Mouse (Mus musculus): ENCODE data around the gene Lmf1. TPM values are rescaled to one million over a fixed set of nuclear protein-coding genes. Genes with fewer than 3 reads are reported as not detected.

Gene Lmf1
- polyA plus RNA-seq, 1 experiment from 2014 or later: 25.2 TPM

- Histone ChIP-seq H3K36me3 (peaks cover 10% of the 10 kb centered on the region), H3K27ac (peak overlapping the region; percentile 17; the same call in 1 of the 2 replicates), H3K27me3 (replicated peaks) (no peaks in the 10 kb centered on the region), H3K4me2 (replicated peaks) (0 out of 2 replicates have a peak overlapping the region, but pooled peaks have one; percentile 18), H3K4me3 (no peak overlapping the region), H3K9ac (no peak overlapping the region), H3K9me3 (no peaks in the 10 kb centered on the region), H3K4me1 (peaks cover 37% of the 10 kb centered on the region)
- WGBS: 18% methylated on average over 8 of the region's 8 CpGs
- peak; percentile 59 for ATAC-seq (ENCODE audit: low FRiP score, low read depth)
These were observed 56.5 kb downstream of the Lmf1 start for GRCm38 (mm10) chr17:25635387-25635786.

DNA sequence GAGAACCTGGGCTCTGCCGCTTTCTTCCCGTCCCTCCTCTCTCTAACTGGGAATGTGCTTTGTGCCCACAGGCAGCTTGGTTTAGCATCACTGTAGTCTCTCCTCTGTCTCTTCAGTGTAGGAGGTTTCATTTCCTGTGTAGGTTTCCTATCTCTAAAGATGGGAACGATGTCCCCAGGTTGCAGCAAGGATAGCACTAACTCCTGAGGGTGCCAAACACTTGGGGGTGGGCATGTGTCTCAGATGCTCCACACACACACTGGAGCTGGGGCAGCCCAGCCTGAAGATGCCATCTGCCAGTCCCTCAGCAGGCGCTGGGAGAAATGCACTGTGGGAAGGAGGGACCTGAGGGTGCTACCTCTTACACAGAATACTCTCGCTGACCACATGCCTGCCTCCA is 56.9 kb downstream of the Lmf1 start:
- Histone ChIP-seq H3K4me2 (replicated peaks) (no peak overlapping the region), H3K27me3 (replicated peaks) (no peaks in the 10 kb centered on the region), H3K27ac (peak overlapping the region; percentile 17; the same call in 1 of the 2 replicates), H3K9me3 (no peaks in the 10 kb centered on the region), H3K36me3 (peaks cover 10% of the 10 kb centered on the region), H3K4me1 (peaks cover 37% of the 10 kb centered on the region), H3K9ac (no peak overlapping the region), H3K4me3 (no peak overlapping the region)
- 72% methylated on average over 5 of the region's 5 CpGs for WGBS
- ATAC-seq (ENCODE audit: low FRiP score, low read depth): no peak

DNA sequence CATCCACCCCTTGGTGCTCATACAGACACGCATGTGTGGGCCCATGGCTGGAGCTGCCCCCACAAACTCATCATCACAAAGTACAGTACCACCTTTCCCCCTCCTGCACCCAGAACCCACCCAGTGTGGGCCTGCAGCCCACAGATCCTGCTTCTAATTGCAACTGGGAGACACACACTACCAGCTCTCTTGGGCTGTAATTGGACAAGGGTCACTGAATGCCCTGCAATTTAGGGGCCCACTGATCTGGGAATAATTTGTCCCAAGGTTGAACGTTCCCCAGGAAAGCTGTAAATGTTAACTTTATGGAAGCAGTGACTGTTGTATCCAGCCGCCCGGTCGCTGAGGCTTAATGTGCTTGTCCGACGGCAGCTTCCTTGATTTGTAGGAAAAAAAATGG is 59.1 kb downstream of the Lmf1 start:
- Histone ChIP-seq H3K27ac (no peak overlapping the region), H3K27me3 (replicated peaks) (no peaks in the 10 kb centered on the region), H3K4me3 (no peak overlapping the region), H3K9ac (no peak overlapping the region), H3K9me3 (no peaks in the 10 kb centered on the region), H3K4me1 (peaks cover 39% of the 10 kb centered on the region), H3K36me3 (peaks cover 3% of the 10 kb centered on the region; the same call in 1 of the 2 replicates), H3K4me2 (replicated peaks) (no peak overlapping the region)
- WGBS: 39% methylated on average over 7 of the region's 7 CpGs
- ATAC-seq (ENCODE audit: low FRiP score, low read depth): no peak

DNA sequence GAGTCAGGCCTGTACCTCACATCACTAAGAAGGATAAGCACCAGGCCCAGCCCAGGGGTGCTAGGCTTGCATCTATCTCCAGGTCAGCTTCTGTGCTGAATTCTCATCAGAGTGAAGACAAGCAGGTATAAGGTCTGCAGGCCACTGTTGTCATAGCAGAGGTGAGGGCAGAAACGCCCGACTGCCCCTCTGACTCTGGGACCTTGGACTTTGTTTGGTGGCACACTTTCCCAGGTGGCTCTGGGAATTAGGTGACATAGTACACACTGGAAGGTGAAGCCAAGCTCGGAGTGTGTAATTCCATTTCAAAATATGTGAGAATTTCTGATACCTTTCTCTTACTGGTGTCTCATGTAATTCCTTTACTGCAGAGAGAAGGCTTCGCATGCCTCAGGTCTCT is 59.6 kb downstream of the Lmf1 start:
- no peak overlapping the region for H3K4me2 ChIP-seq (replicated peaks)
- no peak for ATAC-seq (ENCODE audit: low FRiP score, low read depth)
- H3K27ac ChIP-seq: no peak overlapping the region
- 85% methylated on average over 4 of the region's 4 CpGs for WGBS
- no peaks in the 10 kb centered on the region for H3K27me3 ChIP-seq (replicated peaks)
- peaks cover 2% of the 10 kb centered on the region; the same call in 1 of the 2 replicates for H3K36me3 ChIP-seq
- H3K4me3 ChIP-seq: no peak overlapping the region
- peaks cover 44% of the 10 kb centered on the region for H3K4me1 ChIP-seq
- no peaks in the 10 kb centered on the region for H3K9me3 ChIP-seq
- H3K9ac ChIP-seq: no peak overlapping the region

- H3K27ac ChIP-seq: no peak overlapping the region
- peaks cover 30% of the 10 kb centered on the region for H3K4me1 ChIP-seq
- WGBS: 62% methylated on average over 4 of the region's 4 CpGs
These were observed 62.1 kb downstream of the Lmf1 start for GRCm38 (mm10) chr17:25640956-25641355.

DNA sequence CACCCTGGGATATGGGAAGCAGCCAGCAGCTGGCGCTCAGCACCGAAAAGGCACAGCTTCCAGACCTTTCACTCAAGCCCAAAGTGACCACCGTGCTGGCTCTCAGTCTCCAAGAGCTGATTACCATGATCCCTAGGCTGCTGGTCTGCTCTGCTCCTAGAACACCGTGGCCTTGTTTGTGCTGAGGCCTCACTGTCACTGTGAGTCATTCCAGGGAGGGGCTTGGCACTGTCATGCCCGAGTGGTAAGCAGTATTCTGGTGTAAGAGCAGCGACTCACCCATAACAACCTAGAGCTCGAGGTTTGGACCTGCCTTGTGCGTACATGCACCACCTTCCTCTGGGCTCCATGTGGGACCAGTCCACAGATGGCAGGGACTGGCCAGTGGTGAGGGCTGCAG is 63.1 kb downstream of the Lmf1 start:
- Histone ChIP-seq H3K9ac (no peak overlapping the region), H3K4me1 (peaks cover 27% of the 10 kb centered on the region), H3K27ac (no peak overlapping the region), H3K9me3 (no peaks in the 10 kb centered on the region), H3K27me3 (replicated peaks) (no peaks in the 10 kb centered on the region), H3K4me3 (no peak overlapping the region), H3K36me3 (no peaks in the 10 kb centered on the region), H3K4me2 (replicated peaks) (no peak overlapping the region)
- WGBS: 80% methylated on average over 8 of the region's 8 CpGs
- no peak for ATAC-seq (ENCODE audit: low FRiP score, low read depth)

More at GRCm38 (mm10) chr17:25640956-25641355, 62.1 kb downstream of the Lmf1 start:
- Histone ChIP-seq H3K9ac (no peak overlapping the region), H3K4me2 (replicated peaks) (no peak overlapping the region), H3K4me3 (no peak overlapping the region), H3K27me3 (replicated peaks) (no peaks in the 10 kb centered on the region), H3K36me3 (no peaks in the 10 kb centered on the region; the same call in 1 of the 2 replicates), H3K9me3 (no peaks in the 10 kb centered on the region)
- ATAC-seq (ENCODE audit: low FRiP score, low read depth): no peak

- WGBS: 46% methylated on average over 13 of the region's 13 CpGs
- H3K4me1 ChIP-seq: peaks cover 25% of the 10 kb centered on the region
These were observed 64.8 kb downstream of the Lmf1 start for GRCm38 (mm10) chr17:25643517-25644294.

GRCm38 (mm10) chr17:25644761-25645160 is 65.9 kb downstream of the Lmf1 start:
- H3K4me2 ChIP-seq (replicated peaks): no peak overlapping the region
- no peak overlapping the region for H3K9ac ChIP-seq
- no peak for ATAC-seq (ENCODE audit: low FRiP score, low read depth)
- no peak overlapping the region for H3K4me3 ChIP-seq
- H3K36me3 ChIP-seq: peaks cover 8% of the 10 kb centered on the region
- no peaks in the 10 kb centered on the region for H3K9me3 ChIP-seq
- 96% methylated on average over 3 of the region's 3 CpGs for WGBS
- peaks cover 25% of the 10 kb centered on the region for H3K4me1 ChIP-seq
- no peak overlapping the region for H3K27ac ChIP-seq
- no peaks in the 10 kb centered on the region for H3K27me3 ChIP-seq (replicated peaks)

More at GRCm38 (mm10) chr17:25643517-25644294, 64.8 kb downstream of the Lmf1 start:
- Histone ChIP-seq H3K36me3 (no peaks in the 10 kb centered on the region; the same call in 1 of the 2 replicates), H3K4me3 (no peak overlapping the region), H3K27me3 (replicated peaks) (no peaks in the 10 kb centered on the region), H3K9ac (no peak overlapping the region), H3K4me2 (replicated peaks) (no peak overlapping the region), H3K9me3 (no peaks in the 10 kb centered on the region), H3K27ac (no peak overlapping the region)
- no peak for ATAC-seq (ENCODE audit: low FRiP score, low read depth)

- WGBS: 89% methylated on average over 9 of the region's 9 CpGs
- Histone ChIP-seq H3K4me1 (peaks cover 25% of the 10 kb centered on the region), H3K9ac (no peak overlapping the region), H3K4me3 (no peak overlapping the region), H3K4me2 (replicated peaks) (no peak overlapping the region), H3K27ac (no peak overlapping the region), H3K27me3 (replicated peaks) (no peaks in the 10 kb centered on the region), H3K9me3 (no peaks in the 10 kb centered on the region), H3K36me3 (peaks cover 15% of the 10 kb centered on the region)
- no peak for ATAC-seq (ENCODE audit: low FRiP score, low read depth)
These were observed 66.8 kb downstream of the Lmf1 start for GRCm38 (mm10) chr17:25645661-25646060.

DNA sequence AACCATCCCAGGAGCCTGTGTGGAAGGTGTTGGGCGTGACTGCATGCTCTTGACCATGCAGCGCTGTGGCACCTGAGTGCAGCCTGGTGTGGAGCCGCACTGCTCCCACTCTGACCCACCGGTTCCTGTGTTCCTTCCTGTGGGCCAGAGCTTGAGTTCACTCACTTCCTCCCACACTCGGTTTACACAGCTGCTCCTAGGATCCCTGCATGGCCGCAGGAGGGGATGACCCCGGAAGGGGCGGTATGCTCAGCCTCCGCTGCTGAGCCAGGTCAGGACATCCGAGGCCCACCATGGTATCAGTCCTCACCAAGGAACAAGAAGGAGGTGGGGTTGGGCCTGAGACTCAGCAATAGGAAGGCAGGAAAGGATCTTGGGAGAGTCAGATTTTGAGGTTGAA is 69.0 kb downstream of the Lmf1 start:
- ATAC-seq (ENCODE audit: low FRiP score, low read depth): no peak
- Histone ChIP-seq H3K4me3 (no peak overlapping the region), H3K9me3 (no peaks in the 10 kb centered on the region), H3K9ac (no peak overlapping the region), H3K4me1 (peaks cover 30% of the 10 kb centered on the region), H3K27me3 (replicated peaks) (no peaks in the 10 kb centered on the region), H3K4me2 (replicated peaks) (no peak overlapping the region), H3K27ac (no peak overlapping the region), H3K36me3 (peaks cover 15% of the 10 kb centered on the region)
- WGBS: 86% methylated on average over 10 of the region's 10 CpGs

- no peak overlapping the region for H3K4me3 ChIP-seq
- H3K27me3 ChIP-seq (replicated peaks): no peaks in the 10 kb centered on the region
- ATAC-seq (ENCODE audit: low FRiP score, low read depth): no peak
- peaks cover 23% of the 10 kb centered on the region for H3K4me1 ChIP-seq
- H3K9me3 ChIP-seq: no peaks in the 10 kb centered on the region
- H3K27ac ChIP-seq: no peak overlapping the region; the same call in 1 of the 2 replicates
- peaks cover 15% of the 10 kb centered on the region for H3K36me3 ChIP-seq
- WGBS: 63% methylated on average over 15 of the region's 15 CpGs
- no peak overlapping the region for H3K9ac ChIP-seq
- H3K4me2 ChIP-seq (replicated peaks): no peak overlapping the region
These were observed 69.9 kb downstream of the Lmf1 start for GRCm38 (mm10) chr17:25648678-25649216.

GRCm38 (mm10) chr17:25650726-25651125 is 71.8 kb downstream of the Lmf1 start:
- 85% methylated on average over 7 of the region's 7 CpGs for WGBS
- ATAC-seq (ENCODE audit: low FRiP score, low read depth): no peak
- H3K9ac ChIP-seq: no peak overlapping the region
- no peak overlapping the region for H3K4me3 ChIP-seq
- peaks cover 15% of the 10 kb centered on the region for H3K36me3 ChIP-seq
- H3K4me2 ChIP-seq (replicated peaks): no peak overlapping the region
- no peaks in the 10 kb centered on the region for H3K9me3 ChIP-seq
- H3K4me1 ChIP-seq: peaks cover 20% of the 10 kb centered on the region
- no peak overlapping the region for H3K27ac ChIP-seq
- H3K27me3 ChIP-seq (replicated peaks): no peaks in the 10 kb centered on the region

Data from neural tube, embryonic 12.5 days (tissue).